Mouse (Mus musculus): ENCODE data around the gene Ncan.

DNA sequence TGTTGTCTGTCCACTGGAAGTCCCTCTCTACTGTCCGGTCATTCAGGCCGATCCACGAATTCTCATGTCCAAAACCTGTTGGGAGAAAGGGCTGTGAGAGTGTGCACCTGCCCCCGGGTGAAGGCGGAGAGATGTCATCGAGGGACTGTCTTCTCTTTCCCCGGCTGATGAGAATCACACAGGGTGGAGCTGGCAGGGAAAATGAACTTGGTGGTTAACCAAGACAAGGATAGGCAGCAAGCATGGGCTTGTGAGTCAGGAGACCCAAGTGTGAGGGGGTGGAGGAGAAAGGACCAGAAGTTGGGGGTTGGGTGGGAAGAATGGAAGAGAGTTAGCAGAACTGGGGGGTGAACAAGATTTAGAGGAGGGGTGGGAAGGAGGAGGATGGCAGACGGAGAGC lies 20.4 kb downstream of the Ncan start:
- no peak for TF ChIP-seq POLR2A (IDR thresholded peaks at IDR 0.05; ENCODE audit: low read depth, low read length)
- TF ChIP-seq CTCF (IDR thresholded peaks at IDR 0.05; ENCODE audit: extremely low read depth, insufficient read length, insufficient replicate concordance, low read depth, low read length): no peak

All from small intestine, adult 2 months (tissue).